Mouse (Mus musculus) skeletal muscle tissue, adult 2 months (tissue): Measurements from ENCODE around the gene Apba1.

Experiments used
- DNase-seq: peaks from one replicate; pipeline ENCODE4 v3.0.0-alpha.2; 2012; ENCODE audit warnings: low read depth, low spot score

Gene Apba1

DNA sequence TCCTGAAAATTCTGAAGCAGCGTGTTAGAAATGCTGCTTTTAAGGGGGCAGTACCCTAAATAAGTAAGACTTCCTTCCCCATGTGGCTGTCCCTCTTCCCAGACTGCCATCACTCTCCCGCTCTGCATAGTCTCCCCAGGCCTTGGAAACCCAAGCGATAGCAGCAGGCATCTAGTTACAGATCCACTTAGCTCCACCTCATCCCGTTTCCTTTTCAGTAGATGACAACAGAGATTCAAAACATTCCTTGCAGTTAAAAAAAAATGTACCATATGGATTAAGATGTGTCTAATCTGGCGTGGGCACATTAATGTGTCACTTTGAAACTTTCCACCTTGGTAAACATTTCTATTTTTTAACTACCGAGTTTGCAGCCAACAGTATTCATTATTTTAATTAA, 48.1 kb downstream of the Apba1 start:
- DNase-seq = no peak

DNA sequence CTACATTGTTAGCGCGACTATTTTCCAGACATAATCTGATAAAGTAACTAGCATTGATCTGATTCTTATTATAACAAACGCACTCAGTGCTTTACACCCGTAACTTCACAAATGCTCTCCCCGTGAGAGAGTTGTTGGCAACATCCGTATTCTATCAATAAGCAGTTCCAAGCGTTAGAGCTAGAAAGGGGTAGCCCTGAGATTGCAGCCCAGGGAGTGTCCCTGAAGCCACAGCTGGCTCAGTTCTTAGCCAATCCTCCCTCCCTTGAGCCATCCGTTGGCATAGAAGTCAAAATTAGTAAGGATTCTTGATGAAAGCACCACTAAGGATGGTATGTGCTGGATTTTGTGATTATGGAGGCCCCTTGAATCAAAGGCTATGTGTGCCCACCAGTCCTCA, 48.7 kb downstream of the Apba1 start:
- no peak for DNase-seq

DNA sequence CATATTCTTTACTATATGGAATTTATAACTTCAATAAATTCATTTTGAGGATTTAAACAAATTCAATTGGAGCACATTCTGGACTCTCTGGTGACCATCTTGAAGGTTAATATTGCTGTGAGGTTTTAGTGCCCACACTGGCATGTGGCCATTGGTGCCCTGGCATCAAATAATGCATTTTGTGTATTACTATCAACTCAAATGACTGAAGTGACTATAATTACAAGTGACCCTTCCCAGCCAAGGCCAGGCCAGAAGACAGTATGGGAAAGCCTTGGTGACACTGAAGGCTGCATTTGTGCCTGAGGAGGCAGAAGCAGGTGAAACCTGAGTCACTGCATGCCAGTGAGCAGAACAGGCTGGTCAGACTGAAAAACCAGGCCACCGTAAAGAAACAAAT, 50.5 kb downstream of the Apba1 start:
- no peak for DNase-seq

DNA sequence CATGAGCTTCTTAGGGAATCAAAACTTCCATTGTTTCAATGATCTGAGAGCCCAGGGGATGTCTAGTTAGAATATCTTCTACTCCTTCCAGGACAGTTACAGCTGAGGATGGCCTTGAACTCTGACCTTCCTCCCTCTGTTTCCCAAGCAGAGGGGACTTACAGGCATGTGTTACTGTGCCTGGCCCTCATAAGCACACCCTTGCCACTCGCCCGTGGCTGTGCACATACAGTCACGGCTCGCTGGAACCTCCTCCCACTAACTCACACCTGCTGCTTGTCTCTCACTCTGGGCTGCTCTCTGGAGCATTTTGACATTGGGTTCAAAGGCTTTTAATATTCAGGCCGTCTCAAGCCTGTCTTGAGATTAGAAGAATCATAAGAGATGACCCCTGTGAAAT, 51.8 kb downstream of the Apba1 start:
- no peak for DNase-seq

DNA sequence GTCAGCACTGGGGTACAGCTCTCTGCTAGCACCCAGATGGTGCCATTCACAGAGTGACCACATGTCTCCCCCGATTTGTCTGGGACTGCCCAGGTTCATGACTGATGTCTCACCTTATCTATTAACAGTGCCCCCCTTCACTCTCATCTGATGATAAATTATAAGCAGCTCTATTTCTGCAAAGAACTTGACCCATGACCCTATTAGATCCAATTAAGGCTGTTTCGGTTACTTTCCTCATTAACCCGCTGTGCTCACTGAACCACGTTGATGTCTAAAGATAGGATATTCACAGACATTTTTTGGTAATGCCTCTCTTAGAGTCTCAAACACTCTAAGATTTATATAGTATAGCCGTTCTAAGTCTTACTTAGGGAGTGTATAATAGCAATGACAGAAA, 52.3 kb downstream of the Apba1 start:
- no peak for DNase-seq

DNA sequence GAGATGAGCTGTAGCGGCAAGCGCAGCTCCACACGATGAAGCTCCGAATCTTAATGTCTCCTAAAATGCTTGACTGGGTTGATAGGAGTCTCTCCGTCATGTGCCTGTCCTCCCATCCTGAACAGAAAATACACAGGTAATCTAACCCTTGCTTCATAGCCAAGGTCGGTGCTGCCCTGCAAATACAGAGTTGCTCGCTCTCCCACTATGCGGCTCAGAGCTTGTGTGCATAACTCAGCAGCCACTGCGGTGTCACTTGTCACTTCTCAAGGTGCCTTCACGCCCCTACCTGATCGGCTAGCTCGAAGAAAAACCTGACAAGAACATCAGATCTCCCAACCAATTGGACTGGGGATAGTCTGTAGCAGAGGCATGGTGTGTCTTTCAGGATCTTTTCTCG, 58.1 kb downstream of the Apba1 start:
- no peak for DNase-seq

DNA sequence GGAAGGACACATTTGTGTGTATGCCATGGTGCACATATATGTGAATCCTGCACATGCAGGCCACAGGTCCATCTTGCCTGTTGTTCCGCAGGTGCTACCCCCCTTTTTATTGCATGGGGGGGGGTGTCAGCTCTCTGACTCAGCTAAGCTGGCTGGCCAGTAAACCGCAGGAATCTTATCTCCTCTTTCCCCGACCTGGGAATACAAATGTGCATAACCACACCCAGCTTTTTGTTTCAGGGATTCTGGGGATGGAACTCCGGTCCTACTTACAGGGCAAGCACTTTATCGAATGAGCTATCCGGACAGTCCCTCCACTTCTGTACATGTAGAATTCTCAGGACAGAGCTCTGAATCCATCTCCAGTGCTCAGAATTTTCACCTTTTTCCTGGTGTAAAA, 58.5 kb downstream of the Apba1 start:
- no peak for DNase-seq

DNA sequence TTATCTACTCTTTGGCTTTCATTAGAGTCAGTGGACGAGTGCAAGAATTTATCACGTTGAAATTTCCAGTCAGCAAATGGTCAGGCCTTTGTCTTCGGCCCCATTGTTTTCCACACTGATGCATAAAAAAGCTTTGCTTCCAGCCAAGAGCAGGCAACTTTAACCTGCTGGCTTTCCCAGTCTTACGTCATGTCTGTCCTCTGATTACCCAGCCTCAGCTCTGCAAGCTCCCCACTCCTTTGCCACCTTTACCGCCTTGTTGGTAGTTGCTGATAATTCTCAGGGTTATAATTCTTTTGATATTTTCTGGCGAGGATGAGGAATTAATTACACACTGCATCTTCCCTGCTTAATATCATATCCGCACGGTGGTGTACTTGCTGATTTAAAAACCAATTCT, 61.2 kb downstream of the Apba1 start:
- no peak for DNase-seq

DNA sequence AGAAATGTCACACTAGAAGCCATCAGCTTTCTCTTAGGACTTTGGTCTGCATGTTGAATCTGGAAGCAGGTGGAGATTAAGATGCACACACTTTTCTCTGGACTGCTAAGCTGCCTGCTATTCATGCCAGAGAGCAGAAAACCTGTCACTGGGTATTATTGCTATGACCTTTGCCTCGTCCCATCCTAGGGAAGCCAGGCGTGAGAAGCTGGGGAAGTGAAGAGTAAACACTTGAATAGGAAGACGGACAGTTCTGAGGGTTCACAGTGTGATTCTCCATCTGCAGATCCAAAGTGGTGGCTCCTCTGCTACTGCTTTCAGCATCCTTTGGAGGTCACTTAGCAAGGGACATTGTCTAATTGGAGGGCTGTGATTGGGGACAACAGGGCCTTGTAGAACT, 63.8 kb downstream of the Apba1 start:
- no peak for DNase-seq

DNA sequence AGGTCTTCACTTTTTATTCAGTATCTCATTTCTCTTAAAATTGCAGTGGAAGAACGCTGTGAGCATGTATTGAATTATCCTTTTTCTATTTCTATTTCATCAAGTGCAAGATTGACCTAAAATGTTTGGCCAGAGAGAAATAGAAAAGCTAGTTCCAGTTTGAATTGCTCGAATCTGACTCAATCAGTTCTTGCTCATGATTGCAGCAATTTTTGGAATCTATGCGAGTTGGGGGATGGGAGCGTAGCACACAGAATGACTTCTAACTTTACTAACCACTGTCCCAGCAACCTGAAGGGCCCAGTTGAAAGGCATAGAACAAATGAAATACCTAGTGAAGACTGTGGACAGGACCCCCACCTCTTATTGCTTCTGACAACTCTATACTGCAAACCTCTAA, 64.8 kb downstream of the Apba1 start:
- no peak for DNase-seq

DNA sequence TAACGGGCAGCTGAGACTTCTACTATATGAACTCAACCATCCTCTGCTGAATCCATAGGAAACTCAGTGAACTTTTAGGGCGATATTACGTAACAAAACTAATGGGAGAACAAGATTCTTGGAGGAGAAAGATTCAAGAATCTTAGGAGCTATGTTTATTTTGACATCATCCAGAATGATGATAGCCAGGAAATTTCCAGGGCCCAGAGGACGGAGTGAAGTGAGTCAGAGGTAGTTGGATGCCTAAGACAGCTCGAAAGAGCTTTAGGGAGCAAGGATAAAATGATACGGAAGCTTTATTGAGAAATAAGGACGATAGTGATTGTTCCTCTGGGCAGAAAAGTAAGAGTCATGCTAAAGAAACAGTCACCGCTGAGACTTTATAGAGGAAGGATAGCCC, 67.6 kb downstream of the Apba1 start:
- DNase-seq = no peak

DNA sequence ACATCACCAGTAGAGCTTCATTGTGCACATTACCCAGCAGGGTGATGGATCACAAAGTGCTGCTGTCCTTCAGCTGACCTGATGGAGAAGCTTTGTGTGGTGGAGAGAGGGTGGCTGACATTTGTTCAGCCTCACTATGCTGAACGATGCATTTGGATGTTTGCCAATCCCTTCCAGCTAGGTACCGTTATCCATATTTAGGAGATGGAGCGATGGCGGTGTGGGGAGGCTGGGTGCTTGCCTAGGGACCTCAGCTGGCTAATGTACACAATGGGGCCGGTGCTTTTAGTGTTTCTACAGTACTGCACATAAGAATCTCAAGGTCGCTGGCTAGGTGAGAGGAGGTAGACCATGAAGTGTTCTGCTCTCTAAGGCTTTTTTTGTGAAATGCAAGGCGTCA, 72.1 kb downstream of the Apba1 start:
- DNase-seq = no peak

DNA sequence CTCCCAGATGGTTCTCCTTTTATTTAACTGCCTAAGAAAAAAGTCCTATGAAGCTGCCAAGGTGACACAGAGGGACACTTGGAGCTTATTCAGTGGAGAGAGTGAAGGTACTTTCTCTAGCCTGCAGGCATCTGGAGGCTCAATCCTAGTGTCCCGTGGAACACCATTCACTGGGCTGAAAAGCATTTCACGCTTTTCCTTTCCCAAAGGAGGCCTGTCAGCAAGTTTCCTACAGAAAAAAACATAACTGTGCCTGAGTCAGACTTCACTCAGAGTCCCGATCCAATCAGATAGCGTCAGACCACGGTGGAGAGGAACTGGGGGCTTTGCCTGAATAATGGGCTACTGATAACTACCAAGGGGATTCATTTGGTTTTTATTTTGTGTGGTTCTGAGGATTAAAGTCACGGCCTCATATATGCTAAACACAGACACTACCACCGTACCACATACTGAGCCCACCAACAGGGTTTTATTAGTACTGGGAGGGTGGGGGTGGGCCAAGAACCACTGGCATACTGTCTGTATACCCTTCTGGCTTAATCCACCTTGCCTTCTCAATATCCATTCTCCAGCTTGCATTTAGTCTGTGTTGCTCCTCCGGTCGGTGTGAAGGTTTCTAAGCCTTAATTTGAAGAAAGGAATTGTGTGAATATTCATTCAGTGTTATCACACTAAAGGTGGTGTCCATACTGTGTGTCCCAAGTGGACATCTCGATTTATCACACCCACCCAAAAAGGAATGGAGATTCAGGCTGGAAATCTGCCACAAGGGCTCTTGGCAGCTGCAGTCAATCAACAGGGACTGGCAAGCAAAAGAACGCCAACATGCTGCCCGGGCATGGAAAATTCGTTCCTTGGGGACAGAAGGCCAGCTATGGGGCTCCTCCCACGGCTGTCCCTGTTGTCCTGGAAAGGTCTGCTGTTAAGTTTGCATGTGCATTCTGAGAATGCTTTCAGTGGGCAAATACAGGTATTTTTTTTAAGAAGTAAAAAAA, 75.3 kb downstream of the Apba1 start:
- DNase-seq = peak; percentile 7

DNA sequence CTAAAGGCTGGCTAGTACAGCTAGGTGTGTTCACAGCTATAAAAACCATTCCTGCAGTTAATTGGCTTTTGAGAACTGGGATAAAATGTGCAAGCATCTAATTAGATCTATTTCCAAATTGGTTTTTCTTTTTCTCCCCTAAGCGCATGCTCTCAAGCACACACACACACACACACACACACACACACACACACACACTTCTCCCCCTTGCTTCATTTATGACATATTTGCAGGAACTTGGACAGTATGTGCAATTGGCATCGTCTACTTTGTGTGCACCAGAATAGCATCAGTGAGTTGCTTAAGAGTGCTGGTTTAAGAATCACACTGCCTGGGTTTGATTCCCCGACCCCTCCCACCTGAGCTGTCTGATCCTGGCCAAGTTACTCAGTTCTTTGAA, 76.0 kb downstream of the Apba1 start:
- no peak for DNase-seq

DNA sequence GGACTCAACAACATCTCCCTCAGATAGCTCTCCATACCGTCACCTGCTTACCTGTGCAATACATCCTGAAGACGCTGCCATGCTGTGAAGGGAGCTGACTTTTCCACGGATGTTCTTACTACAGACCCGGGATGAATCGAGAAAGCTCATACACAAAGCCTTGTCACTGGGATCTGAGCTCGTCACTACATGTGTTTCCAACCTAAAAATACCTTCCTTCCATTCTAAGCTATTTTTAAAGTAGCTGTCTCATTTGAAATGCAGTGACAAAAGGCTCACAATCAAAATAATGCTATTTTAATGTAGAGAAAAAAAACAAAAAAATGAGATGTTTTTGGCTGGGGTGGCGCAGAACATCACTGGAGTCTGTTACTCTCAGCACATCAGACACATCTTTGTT, 97.1 kb downstream of the Apba1 start:
- DNase-seq = no peak

DNA sequence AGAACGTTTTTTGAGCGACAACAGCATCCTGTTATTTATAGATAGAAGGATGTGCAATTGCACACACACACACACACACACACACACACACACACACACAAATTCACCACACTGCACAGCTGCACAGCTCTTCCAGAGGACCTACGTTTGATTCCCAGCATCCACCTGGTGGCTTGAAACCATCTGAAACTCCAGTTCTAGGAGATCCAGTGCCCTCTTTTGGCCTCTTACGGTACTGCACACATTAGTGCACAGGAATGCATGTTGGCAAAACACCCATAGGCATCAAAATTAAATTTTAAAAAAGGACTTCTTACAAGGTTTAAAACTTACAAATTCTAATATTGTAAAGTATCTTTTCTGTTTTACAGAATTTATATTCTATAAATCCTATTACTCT, 99.4 kb downstream of the Apba1 start:
- no peak for DNase-seq

DNA sequence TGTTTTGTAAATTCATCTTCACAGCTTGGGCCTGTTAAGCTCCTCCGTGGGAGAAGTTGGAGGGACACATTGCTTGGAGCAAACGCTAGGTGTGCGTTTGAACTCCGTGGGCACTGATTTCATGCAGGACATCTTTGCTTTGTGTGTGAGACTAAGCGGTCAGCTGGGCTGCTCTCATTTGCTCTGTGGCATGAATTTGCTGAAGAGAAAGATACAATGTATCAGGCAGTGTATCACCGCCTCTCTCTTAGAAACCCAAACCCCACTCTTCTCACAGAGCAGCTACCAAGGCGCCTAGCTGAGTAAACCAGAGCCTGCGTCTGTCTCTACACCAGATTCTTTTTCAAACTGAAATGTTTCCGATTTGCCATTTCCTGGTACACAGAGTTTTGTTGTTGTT, 100.1 kb downstream of the Apba1 start:
- no peak for DNase-seq

DNA sequence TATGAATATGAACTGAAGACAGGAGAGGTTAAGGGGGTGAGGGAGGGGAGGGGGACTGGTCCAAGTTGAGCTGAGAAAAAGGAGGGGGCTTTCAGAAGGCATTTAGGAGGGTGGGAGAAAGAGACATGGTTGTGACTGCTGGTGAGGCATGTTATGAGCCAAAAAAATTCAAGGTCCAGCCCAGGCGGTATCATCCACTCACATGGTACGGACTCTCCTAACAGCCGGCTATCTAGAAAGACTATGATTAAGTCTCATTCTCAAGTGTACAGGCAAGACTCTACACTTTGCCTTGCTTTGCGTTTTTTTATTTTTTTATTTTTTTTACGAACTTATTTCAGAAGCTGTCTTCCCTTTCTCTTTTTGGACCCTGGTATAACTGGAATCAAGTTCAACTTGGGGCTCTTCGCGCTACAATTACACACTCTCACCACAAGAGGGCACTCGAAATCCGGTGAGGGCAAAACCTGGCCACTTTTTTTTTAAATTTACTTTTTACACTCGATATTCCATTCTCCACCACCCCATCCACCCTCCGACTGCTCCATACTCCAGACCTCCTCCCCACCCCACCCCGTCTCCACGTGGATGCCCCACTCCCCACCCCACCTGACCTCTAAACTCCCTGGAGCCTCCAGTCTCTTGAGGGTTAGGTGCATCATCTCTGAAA, 101.6 kb downstream of the Apba1 start:
- peak; percentile 25 for DNase-seq

DNA sequence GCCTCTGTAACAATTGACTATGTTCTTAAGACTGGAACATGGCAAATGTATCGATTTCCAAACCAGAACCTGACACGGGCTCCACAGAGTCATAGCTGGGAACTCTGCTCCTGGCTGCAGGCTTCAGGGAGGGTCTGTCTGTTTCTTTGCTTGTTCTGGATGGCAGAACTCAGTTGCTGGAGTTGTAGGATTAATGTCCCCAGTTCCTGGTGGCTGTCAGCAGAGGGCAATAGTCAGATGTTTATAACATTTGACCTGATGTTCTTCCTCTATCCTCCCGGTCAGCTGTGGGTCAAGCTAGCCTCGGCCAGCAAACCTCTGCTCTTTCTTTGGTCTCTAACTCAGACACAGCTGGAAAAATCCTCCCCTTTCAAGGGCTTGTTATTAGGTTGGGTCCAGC, 104.0 kb downstream of the Apba1 start:
- DNase-seq = peak; percentile 14

DNA sequence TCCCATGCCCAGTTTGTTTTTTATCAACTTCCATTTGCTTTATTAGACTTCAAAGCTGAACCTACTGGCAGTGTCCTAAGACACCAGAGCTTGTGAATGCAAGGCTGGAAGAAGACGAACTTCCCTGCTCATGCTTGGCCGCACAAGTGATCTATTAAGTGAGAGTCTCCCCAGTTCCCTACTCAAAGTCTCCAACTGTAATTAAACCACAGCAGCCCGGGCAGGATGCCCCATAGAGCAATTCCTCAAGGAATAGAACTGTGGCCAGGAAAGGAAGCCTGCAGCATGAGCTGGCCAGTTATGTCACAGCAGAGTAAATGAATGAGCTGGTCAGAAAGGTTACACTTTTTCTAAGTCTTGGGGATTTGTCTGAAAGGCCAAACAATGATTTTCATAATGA, 105.3 kb downstream of the Apba1 start:
- DNase-seq = peak; percentile 52

DNA sequence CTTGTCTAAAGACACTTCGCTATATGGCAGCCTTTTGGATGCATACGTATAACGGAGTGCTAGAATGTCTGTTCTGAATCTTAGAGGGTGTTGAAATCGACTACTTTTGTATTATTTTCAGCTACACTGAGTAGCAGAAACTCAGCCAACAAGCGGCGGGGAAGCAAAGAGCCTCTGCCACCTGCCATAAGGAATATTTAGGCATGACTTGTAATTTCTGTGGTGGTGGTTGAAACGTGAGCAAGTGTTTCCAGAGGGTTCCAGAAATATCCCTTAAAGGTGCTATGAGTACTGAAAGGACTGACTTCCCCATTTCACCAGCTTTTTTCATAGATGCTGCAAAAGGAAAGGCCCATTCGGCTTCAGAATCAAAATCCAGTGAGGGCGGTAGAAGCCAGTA, 107.4 kb downstream of the Apba1 start:
- no peak for DNase-seq

DNA sequence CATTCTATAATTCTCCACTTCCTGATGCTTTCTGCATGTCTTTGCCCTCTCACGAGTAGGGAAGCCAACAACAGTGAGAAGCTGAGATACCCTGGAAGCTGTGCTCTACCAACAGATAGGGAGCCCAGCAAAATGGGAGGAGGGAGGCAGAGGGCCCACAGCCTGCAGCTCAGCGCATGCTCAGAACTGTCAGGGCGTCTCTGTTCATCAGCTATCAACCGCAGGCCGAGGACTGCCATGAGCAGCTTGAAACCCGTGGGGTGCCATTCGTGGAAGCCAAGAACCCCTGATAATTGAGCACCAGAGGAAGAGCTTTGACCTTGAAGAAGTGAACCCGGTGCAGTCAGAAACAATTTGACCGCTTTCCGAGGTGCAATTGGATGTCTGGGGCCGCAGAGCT, 108.4 kb downstream of the Apba1 start:
- no peak for DNase-seq

DNA sequence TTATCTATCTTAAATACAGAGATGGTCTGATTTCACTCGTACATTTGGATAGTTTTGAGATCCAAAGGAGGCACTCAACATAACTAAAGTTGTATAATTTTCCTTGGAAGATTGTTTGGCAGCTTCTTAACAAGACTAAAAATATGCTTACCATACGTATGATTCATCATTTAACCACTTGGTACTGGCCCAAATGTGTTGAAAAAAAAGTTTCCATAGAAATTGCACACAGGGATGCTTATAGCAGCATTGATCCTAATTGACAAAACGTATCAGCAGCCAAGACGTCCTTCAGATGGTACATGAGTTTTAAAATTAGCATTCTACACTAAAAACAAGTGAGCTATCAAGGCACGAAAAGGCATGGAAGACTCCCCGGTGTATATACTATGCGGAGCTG, 108.9 kb downstream of the Apba1 start:
- DNase-seq = no peak
